Mouse (Mus musculus): Measurements from ENCODE around the gene Ptpn14. TPM values are rescaled to one million over a fixed set of nuclear protein-coding genes. Genes with fewer than 3 reads are reported as not detected.

The Ptpn14 gene
- total and polyA plus RNA-seq, 2 experiments from 2014 or later: 4.2 to 23.5 TPM

DNA sequence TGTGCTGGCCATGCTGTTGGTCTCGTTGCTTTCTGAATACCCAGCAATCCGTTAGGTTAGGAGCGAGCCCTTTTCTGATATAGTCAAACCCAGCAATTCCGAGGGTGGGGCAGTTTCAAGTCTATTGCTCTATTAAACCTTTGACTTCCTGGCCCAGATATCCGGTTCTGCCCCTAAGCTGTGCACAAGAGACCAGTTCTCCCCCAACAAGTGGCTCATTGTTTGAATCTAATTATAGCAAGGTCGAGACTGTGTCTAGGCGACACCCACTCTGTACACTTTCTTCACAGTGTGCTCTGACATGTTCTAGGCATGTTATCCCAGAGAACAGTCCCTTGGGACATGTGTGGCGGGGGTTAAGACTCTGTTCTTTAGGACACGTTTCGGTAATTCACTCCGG, 121.5 kb downstream of the Ptpn14 start:
- H3K9me3 ChIP-seq (replicated peaks; ENCODE audit: control insufficient read depth, low read length): no peaks in the 10 kb centered on the region
- ATAC-seq (ENCODE audit: insufficient read depth, low read depth) (peak; percentile 51; the same call in 1 of the 2 replicates), DNase-seq (ENCODE audit: low spot score) (peak; percentile 29)
- TF ChIP-seq EP300 (IDR thresholded peaks at IDR 0.05; ENCODE audit: low read depth): no peak
- no peak for TF ChIP-seq CTCF (IDR thresholded peaks at IDR 0.05; ENCODE audit: low read depth)
- 0 out of 2 replicates have a peak, but pooled peaks cover 6% of the 10 kb centered on the region for H3K4me1 ChIP-seq (ENCODE audit: control insufficient read depth, insufficient read depth)
- H3K9ac ChIP-seq (replicated peaks; ENCODE audit: low read depth, low read length): no peak overlapping the region
- 47% methylated on average over 11 of the region's 11 CpGs for WGBS
- H3K27me3 ChIP-seq (ENCODE audit: control insufficient read depth, insufficient read depth, low read length): no peaks in the 10 kb centered on the region
- H3K36me3 ChIP-seq (replicated peaks; ENCODE audit: control insufficient read depth, insufficient read depth, low read length): peaks cover 70% of the 10 kb centered on the region
- no peak overlapping the region for H3K27ac ChIP-seq (ENCODE audit: low read depth)
- H3K4me3 ChIP-seq (ENCODE audit: low read depth, low read length): no peak overlapping the region
- H3K4me2 ChIP-seq (ENCODE audit: low read depth, low read length): no peak overlapping the region

DNA sequence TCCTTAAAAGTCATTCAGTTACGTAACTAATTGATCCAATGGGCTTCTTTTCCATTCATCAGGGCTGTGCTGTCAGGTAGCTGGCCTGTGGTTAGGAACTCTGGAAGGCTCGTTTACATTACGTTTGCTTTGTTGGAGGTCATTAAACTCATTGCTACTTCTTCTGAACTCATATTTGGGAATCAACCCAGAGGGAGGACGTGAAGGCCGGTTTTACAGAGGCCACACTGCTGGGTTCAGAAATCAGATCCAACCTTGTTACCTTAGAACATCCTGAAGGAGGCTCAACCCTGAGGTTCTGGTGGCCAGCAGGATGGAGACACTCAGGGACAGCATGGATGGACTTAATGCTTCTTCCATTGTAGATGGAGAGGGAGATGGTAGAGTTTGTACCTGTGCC, 124.0 kb downstream of the Ptpn14 start:
- WGBS: 88% methylated on average over 5 of the region's 5 CpGs
- H3K36me3 ChIP-seq (replicated peaks; ENCODE audit: control insufficient read depth, insufficient read depth, low read length): peaks cover 74% of the 10 kb centered on the region
- TF ChIP-seq CTCF (IDR thresholded peaks at IDR 0.05; ENCODE audit: low read depth) (no peak), EP300 (IDR thresholded peaks at IDR 0.05; ENCODE audit: low read depth) (no peak)

DNA sequence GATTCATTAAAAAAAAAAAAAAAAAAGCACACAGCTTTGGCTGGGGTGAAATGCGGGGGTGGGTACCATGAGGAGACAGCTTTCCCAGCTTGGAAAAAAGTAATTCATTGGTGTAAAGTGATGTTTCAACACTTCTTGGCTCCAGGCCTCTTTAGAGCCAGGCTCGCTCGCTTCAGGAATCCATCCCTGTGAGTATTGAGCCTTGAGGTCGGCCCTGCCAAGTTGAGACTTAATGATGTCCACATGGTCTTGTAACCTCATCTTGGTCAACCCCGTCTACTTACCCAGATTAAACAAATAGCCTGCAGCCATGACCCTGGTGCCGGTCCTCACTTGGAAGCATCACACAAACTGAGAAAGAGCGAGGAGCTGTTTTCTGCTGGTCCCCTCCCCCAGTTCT, 124.4 kb downstream of the Ptpn14 start:
- Histone ChIP-seq H3K9me3 (replicated peaks; ENCODE audit: control insufficient read depth, low read length) (no peaks in the 10 kb centered on the region), H3K4me1 (ENCODE audit: control insufficient read depth, insufficient read depth) (0 out of 2 replicates have a peak, but pooled peaks cover 6% of the 10 kb centered on the region), H3K27ac (ENCODE audit: low read depth) (no peak overlapping the region), H3K27me3 (ENCODE audit: control insufficient read depth, insufficient read depth, low read length) (no peaks in the 10 kb centered on the region), H3K4me3 (ENCODE audit: low read depth, low read length) (no peak overlapping the region), H3K4me2 (ENCODE audit: low read depth, low read length) (no peak overlapping the region), H3K36me3 (replicated peaks; ENCODE audit: control insufficient read depth, insufficient read depth, low read length) (peaks cover 74% of the 10 kb centered on the region), H3K9ac (replicated peaks; ENCODE audit: low read depth, low read length) (no peak overlapping the region)
- no peak for DNase-seq (ENCODE audit: low spot score)
- 80% methylated on average over 7 of the region's 7 CpGs for WGBS
- TF ChIP-seq CTCF (IDR thresholded peaks at IDR 0.05; ENCODE audit: low read depth) (no peak), EP300 (IDR thresholded peaks at IDR 0.05; ENCODE audit: low read depth) (no peak)
- ATAC-seq (ENCODE audit: insufficient read depth, low read depth): no peak

More for the DNA sequence above, 124.0 kb downstream of the Ptpn14 start:
- Histone ChIP-seq H3K27ac (ENCODE audit: low read depth) (no peak overlapping the region), H3K27me3 (ENCODE audit: control insufficient read depth, insufficient read depth, low read length) (no peaks in the 10 kb centered on the region), H3K4me1 (ENCODE audit: control insufficient read depth, insufficient read depth) (0 out of 2 replicates have a peak, but pooled peaks cover 6% of the 10 kb centered on the region), H3K9ac (replicated peaks; ENCODE audit: low read depth, low read length) (no peak overlapping the region), H3K4me3 (ENCODE audit: low read depth, low read length) (no peak overlapping the region), H3K4me2 (ENCODE audit: low read depth, low read length) (no peak overlapping the region), H3K9me3 (replicated peaks; ENCODE audit: control insufficient read depth, low read length) (no peaks in the 10 kb centered on the region)
- ATAC-seq (ENCODE audit: insufficient read depth, low read depth): no peak
- no peak for DNase-seq (ENCODE audit: low spot score)

DNA sequence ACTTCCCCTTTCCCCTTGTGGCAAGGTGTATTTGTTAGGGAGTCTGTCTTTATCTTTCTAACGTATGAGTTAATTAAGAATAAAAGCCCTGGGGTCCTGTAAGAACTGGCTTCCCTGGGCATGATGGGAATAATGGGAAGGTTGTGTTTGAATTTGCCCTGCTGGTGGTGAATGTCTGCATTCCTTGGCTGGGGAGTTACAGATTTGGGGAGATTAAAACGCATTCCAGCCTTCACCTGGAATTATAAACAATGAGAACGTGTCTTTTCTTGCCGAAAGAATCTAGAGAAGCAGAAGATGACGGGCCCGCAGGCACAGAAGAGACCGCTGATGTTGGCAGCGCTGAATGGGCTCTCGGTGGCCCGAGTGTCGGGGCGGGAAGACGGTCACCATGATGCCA, 126.6 kb downstream of the Ptpn14 start:
- no peak overlapping the region for H3K4me2 ChIP-seq (ENCODE audit: low read depth, low read length)
- 0 out of 2 replicates have a peak, but pooled peaks cover 2% of the 10 kb centered on the region for H3K4me1 ChIP-seq (ENCODE audit: control insufficient read depth, insufficient read depth)
- H3K4me3 ChIP-seq (ENCODE audit: low read depth, low read length): no peak overlapping the region
- DNase-seq (ENCODE audit: low spot score): no peak
- H3K27ac ChIP-seq (ENCODE audit: low read depth): no peak overlapping the region
- H3K9me3 ChIP-seq (replicated peaks; ENCODE audit: control insufficient read depth, low read length): no peaks in the 10 kb centered on the region
- no peaks in the 10 kb centered on the region for H3K27me3 ChIP-seq (ENCODE audit: control insufficient read depth, insufficient read depth, low read length)
- no peak for ATAC-seq (ENCODE audit: insufficient read depth, low read depth)
- 87% methylated on average over 13 of the region's 13 CpGs for WGBS
- no peak overlapping the region for H3K9ac ChIP-seq (replicated peaks; ENCODE audit: low read depth, low read length)
- H3K36me3 ChIP-seq (replicated peaks; ENCODE audit: control insufficient read depth, insufficient read depth, low read length): peaks cover 72% of the 10 kb centered on the region
- TF ChIP-seq CTCF (IDR thresholded peaks at IDR 0.05; ENCODE audit: low read depth) (no peak), EP300 (IDR thresholded peaks at IDR 0.05; ENCODE audit: low read depth) (no peak)

DNA sequence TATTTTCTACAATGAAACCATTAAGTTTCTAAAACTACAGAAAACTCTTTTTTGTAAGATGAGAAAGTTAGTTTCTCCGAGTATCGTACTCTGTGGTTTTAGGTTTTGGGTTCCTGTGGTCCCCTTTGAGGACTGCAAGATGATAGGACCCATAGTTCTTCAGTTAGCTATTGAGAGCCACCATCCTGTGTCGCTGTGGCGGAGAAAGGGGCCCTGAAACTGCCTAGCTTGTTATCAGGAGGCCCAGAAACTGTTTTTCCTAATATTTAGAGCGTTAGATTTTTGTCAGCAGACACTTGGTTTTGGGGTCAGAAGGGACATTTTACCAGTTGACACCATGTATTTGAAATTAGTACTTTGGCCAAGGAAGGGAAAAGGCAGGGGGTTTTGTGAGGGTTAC, 127.7 kb downstream of the Ptpn14 start:
- 88% methylated on average over 5 of the region's 5 CpGs for WGBS

DNA sequence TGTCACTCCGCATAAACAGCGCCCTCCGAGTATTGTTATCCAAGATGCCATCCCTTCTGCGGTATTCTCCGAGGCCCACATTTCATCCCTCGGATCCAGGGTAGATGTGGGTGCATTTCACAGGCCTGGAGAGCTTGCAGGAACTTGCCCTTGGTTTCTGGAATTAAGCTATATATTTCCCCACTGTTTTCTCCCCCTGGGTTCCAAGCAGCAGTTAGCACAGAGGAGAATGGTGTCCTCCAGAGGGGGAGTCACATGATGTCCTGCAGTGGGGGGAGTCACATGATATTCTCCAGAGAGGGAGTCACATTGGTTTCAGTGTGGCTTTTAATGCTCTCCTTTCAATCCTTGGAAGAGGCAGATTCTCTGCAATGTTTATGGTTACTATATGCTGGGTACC, 130.3 kb downstream of the Ptpn14 start:
- H3K9me3 ChIP-seq (replicated peaks; ENCODE audit: control insufficient read depth, low read length): no peaks in the 10 kb centered on the region
- H3K4me3 ChIP-seq (ENCODE audit: low read depth, low read length): no peak overlapping the region
- TF ChIP-seq EP300 (IDR thresholded peaks at IDR 0.05; ENCODE audit: low read depth): no peak
- no peak for TF ChIP-seq CTCF (IDR thresholded peaks at IDR 0.05; ENCODE audit: low read depth)
- H3K36me3 ChIP-seq (replicated peaks; ENCODE audit: control insufficient read depth, insufficient read depth, low read length): peaks cover 49% of the 10 kb centered on the region
- H3K27ac ChIP-seq (ENCODE audit: low read depth): peak overlapping the region; percentile 43; the same call in 1 of the 2 replicates
- WGBS: 84% methylated on average over 6 of the region's 6 CpGs
- H3K4me2 ChIP-seq (ENCODE audit: low read depth, low read length): no peak overlapping the region
- H3K4me1 ChIP-seq (ENCODE audit: control insufficient read depth, insufficient read depth): peaks cover 4% of the 10 kb centered on the region; the same call in 1 of the 2 replicates
- ATAC-seq (ENCODE audit: insufficient read depth, low read depth) (no peak), DNase-seq (ENCODE audit: low spot score) (no peak)
- no peak overlapping the region for H3K9ac ChIP-seq (replicated peaks; ENCODE audit: low read depth, low read length)
- no peaks in the 10 kb centered on the region for H3K27me3 ChIP-seq (ENCODE audit: control insufficient read depth, insufficient read depth, low read length)

More for the DNA sequence above, 127.7 kb downstream of the Ptpn14 start:
- ATAC-seq (ENCODE audit: insufficient read depth, low read depth) (no peak), DNase-seq (ENCODE audit: low spot score) (no peak)
- Histone ChIP-seq H3K27me3 (ENCODE audit: control insufficient read depth, insufficient read depth, low read length) (no peaks in the 10 kb centered on the region), H3K4me1 (ENCODE audit: control insufficient read depth, insufficient read depth) (0 out of 2 replicates have a peak, but pooled peaks cover under 1% of the 10 kb centered on the region), H3K36me3 (replicated peaks; ENCODE audit: control insufficient read depth, insufficient read depth, low read length) (peaks cover 69% of the 10 kb centered on the region), H3K9me3 (replicated peaks; ENCODE audit: control insufficient read depth, low read length) (no peaks in the 10 kb centered on the region), H3K9ac (replicated peaks; ENCODE audit: low read depth, low read length) (no peak overlapping the region), H3K4me3 (ENCODE audit: low read depth, low read length) (no peak overlapping the region), H3K4me2 (ENCODE audit: low read depth, low read length) (no peak overlapping the region), H3K27ac (ENCODE audit: low read depth) (no peak overlapping the region)
- TF ChIP-seq CTCF (IDR thresholded peaks at IDR 0.05; ENCODE audit: low read depth): no peak
- no peak for TF ChIP-seq EP300 (IDR thresholded peaks at IDR 0.05; ENCODE audit: low read depth)
